Mouse (Mus musculus): Measurements from ENCODE around the gene Lnpep. TPM values are rescaled to one million over a fixed set of nuclear protein-coding genes. Genes with fewer than 3 reads are reported as not detected.

Gene Lnpep
- 39.2 TPM for polyA plus RNA-seq (2014; fragmentation: Illumina TruSeq; extraction: RNeasy Lipid Tissue Mini Kit (QIAGEN cat#74804); ENCODE audit: low read depth, low replicate concordance)

DNA sequence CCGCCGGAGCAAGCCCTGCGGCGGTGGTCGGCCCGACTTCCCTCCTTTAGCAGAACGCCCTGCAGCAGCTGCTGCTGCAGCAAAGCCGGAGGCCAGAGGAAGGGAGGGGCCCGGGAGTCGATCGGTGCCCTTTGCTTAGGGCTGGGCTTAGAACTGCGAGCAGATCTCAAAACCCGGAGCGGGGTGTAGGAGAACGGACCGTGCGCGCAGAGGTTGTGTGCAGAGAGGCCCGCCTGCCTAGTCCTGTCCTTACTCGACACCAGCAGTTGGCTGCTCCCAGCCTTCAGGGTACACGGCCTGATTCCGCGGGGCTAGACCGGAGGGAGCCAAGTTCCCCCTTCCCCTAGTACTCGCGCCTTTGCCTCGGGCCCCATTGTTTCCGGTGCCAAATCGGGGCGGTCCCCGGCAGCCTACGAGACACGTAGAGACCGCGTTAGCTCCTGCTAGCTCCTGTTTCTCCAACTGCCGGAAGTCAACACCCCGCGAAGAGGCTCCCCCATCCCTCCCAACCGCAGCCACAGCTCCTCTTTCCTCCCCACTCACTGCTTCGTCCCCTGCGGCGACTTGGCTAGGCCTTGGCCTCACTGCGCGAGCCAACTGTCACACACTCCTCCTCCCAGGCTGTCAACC, at the start of gene Lnpep:
Lnpep (minus strand) TSS at position 94 of the 630 bp plus-strand sequence.

Other genes starting within 250 kb of the Lnpep start
- gene Lix1, start 222.4 kb downstream of the Lnpep start, polyA plus RNA-seq (2014; fragmentation: Illumina TruSeq; extraction: RNeasy Lipid Tissue Mini Kit (QIAGEN cat#74804); ENCODE audit: low read depth, low replicate concordance): 4.8 TPM
- gene Vmn2r90, start 78.7 kb upstream of the Lnpep start, polyA plus RNA-seq (2014; fragmentation: Illumina TruSeq; extraction: RNeasy Lipid Tissue Mini Kit (QIAGEN cat#74804); ENCODE audit: low read depth, low replicate concordance): not detected
- 20.5 TPM for gene Spaca6, start 202.1 kb upstream of the Lnpep start, polyA plus RNA-seq (2014; fragmentation: Illumina TruSeq; extraction: RNeasy Lipid Tissue Mini Kit (QIAGEN cat#74804); ENCODE audit: low read depth, low replicate concordance)
- 0.76 TPM for gene Has1, start 230.2 kb upstream of the Lnpep start, polyA plus RNA-seq (2014; fragmentation: Illumina TruSeq; extraction: RNeasy Lipid Tissue Mini Kit (QIAGEN cat#74804); ENCODE audit: low read depth, low replicate concordance)